Mouse (Mus musculus) midbrain, postnatal 0 days (tissue): Measurements from ENCODE around the gene Ipo9. TPM values are rescaled to one million over a fixed set of nuclear protein-coding genes. Genes with fewer than 3 reads are reported as not detected.
A peak's percentile ranks its signal among the peaks of the same experiment; 100 is the strongest.

Source experiments
- ATAC-seq: fragments of 200-750 bp; cut with Nextera tagmentation; 2 replicates; pipeline ENCODE4 v1.8.0; 2017; ENCODE audit warnings: moderate number of reproducible peaks, mild to moderate bottlenecking, moderate TSS enrichment, moderate library complexity; ENCODE audit not compliant: low FRiP score
- DNase-seq: peaks from one replicate; pipeline ENCODE4 v3.0.0-alpha.2; 2015; ENCODE audit warnings: low spot score
- H3K27ac ChIP-seq: fragments of 300-500 bp; sonication (generic); 2 replicates; pipeline ENCODE4 v1.5.1; 2014; ENCODE audit warnings: low read depth, mild to moderate bottlenecking, low read length, mixed read lengths
- H3K27me3 ChIP-seq: fragments of 300-500 bp; sonication (generic); 2 replicates; pipeline ENCODE4 v1.6.1; 2014; ENCODE audit warnings: low read length, control low read depth, mixed read lengths; ENCODE audit not compliant: insufficient read depth
- H3K36me3 ChIP-seq: fragments of 300-500 bp; sonication (generic); 2 replicates; pipeline ENCODE4 v1.6.1; 2014; ENCODE audit warnings: low read length, control low read depth, mixed read lengths; ENCODE audit not compliant: insufficient read depth
- H3K4me1 ChIP-seq: fragments of 300-500 bp; sonication (generic); 2 replicates; pipeline ENCODE4 v1.6.1; 2014; ENCODE audit warnings: mild to moderate bottlenecking, control low read depth, antibody characterized with exemption, low read length, mixed read lengths; ENCODE audit not compliant: insufficient read depth
- H3K4me2 ChIP-seq: fragments of 300-500 bp; sonication (generic); 2 replicates; pipeline ENCODE4 v1.6.1; 2014; ENCODE audit warnings: low read depth, mild to moderate bottlenecking, low read length, mixed read lengths; ENCODE audit not compliant: poor library complexity, severe bottlenecking
- H3K4me3 ChIP-seq: fragments of 300-500 bp; sonication (generic); 2 replicates; pipeline ENCODE4 v1.5.1; 2014; ENCODE audit warnings: low read depth, mild to moderate bottlenecking, low read length, moderate library complexity
- H3K9ac ChIP-seq: fragments of 300-500 bp; sonication (generic); replicated peaks from 2 replicates; pipeline ENCODE4 v1.6.1; 2014; ENCODE audit warnings: mild to moderate bottlenecking, low read length, moderate library complexity, mixed read lengths; ENCODE audit not compliant: poor library complexity, severe bottlenecking
- H3K9me3 ChIP-seq: fragments of 300-500 bp; sonication (generic); 2 replicates; pipeline ENCODE4 v1.6.1; 2016; ENCODE audit warnings: low read length, control low read depth
- CTCF ChIP-seq: IDR thresholded peaks from 2 replicates; pipeline ENCODE4 v1.5.1; 2016; ENCODE audit warnings: antibody characterized with exemption, mild to moderate bottlenecking
- WGBS: fragments of 180-500 bp; shearing (Covaris S2); extraction: QIAGEN DNeasy Blood & Tissue Kit; methylation state at CpG from one replicate; pipeline ENCODE4 v1.1.7; 2014; 5-methylcytosine and 5-hydroxymethylcytosine counted together
- polyA plus RNA-seq: library from polyadenylated mRNA; unstranded; fragments of >200 nt; fragmentation: Nextera tagmentation; extraction: Ambion mirVana; gene quantifications from 2 replicates; pipeline ENCODE4 v1.2.1, GENCODE M21; 2015
- total RNA-seq: library from RNA; depleted of rRNA; stranded (reverse); fragments of >200 nt; gene quantifications from 2 replicates; pipeline ENCODE4 v1.2.3, GENCODE M21; 2014

Gene Ipo9
- total and polyA plus RNA-seq, 2 experiments from 2014 or later, result 88.7 to 89.3 TPM

DNA sequence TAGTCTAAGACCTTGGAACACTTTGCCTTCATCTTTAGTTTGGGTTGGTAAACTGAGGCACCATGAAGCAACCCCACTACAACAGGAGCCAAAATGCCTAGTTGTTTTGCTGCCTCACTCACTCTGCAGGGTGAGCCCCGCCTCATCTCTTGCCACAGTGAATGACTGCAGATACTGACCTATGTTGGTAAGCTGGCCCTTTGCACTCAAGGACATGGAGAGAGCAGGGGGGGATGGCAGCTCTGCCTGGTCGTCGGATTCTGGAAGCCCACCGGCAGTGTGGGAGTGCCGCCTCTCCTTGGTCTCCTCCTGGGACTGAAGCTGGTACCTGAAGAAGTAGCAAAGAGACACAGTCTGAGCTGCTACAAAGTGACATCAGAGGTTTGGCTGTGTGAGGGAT lies 37.2 kb upstream of the Ipo9 start:
- H3K9ac ChIP-seq, result no peak overlapping the region
- no peaks in the 10 kb centered on the region for H3K9me3 ChIP-seq
- no peak overlapping the region for H3K27ac ChIP-seq
- ATAC-seq (no peak), DNase-seq (no peak)
- no peaks in the 10 kb centered on the region for H3K4me1 ChIP-seq
- TF ChIP-seq CTCF, result no peak
- H3K27me3 ChIP-seq, result no peaks in the 10 kb centered on the region
- WGBS, result 89% methylated on average over 5 of the region's 5 CpGs
- peaks cover 82% of the 10 kb centered on the region for H3K36me3 ChIP-seq
- H3K4me2 ChIP-seq, result no peak overlapping the region
- H3K4me3 ChIP-seq, result no peak overlapping the region

GRCm38 (mm10) chr1:135466935-135467334 lies 36.6 kb upstream of the Ipo9 start:
- Histone ChIP-seq H3K27ac (no peak overlapping the region), H3K4me1 (no peaks in the 10 kb centered on the region), H3K27me3 (no peaks in the 10 kb centered on the region), H3K9ac (no peak overlapping the region), H3K4me3 (no peak overlapping the region), H3K4me2 (no peak overlapping the region), H3K9me3 (no peaks in the 10 kb centered on the region), H3K36me3 (peaks cover 81% of the 10 kb centered on the region)
- DNase-seq (no peak), ATAC-seq (no peak)
- WGBS, result 79% methylated on average over 3 of the region's 3 CpGs
- TF ChIP-seq CTCF, result no peak

DNA sequence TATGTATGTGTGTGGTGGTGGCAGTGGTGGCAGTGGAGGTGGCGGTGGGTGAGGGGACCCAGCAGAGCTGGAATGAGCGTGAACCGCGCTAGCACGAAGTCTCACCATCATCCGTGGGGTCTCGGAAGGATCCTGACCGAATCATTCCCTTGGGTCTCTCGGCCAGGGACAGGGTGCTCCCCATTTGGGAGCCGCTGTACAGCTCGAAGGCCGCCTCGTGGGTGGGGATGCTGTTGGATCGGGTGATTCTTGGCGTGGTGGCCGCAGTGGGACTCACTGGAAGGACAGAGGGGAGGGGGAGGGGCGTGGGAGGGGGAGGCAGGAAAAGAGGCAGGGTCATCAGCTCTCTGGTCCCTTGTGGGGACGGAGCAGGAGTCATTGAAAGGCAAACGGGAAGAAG lies 35.4 kb upstream of the Ipo9 start:
- H3K9ac ChIP-seq, result no peak overlapping the region
- H3K9me3 ChIP-seq, result no peaks in the 10 kb centered on the region
- DNase-seq (no peak), ATAC-seq (no peak)
- no peak overlapping the region for H3K4me3 ChIP-seq
- no peaks in the 10 kb centered on the region for H3K27me3 ChIP-seq
- 90% methylated on average over 19 of the region's 19 CpGs for WGBS
- no peak overlapping the region for H3K27ac ChIP-seq
- H3K4me2 ChIP-seq, result no peak overlapping the region
- no peak for TF ChIP-seq CTCF
- peaks cover 76% of the 10 kb centered on the region for H3K36me3 ChIP-seq
- H3K4me1 ChIP-seq, result no peaks in the 10 kb centered on the region

DNA sequence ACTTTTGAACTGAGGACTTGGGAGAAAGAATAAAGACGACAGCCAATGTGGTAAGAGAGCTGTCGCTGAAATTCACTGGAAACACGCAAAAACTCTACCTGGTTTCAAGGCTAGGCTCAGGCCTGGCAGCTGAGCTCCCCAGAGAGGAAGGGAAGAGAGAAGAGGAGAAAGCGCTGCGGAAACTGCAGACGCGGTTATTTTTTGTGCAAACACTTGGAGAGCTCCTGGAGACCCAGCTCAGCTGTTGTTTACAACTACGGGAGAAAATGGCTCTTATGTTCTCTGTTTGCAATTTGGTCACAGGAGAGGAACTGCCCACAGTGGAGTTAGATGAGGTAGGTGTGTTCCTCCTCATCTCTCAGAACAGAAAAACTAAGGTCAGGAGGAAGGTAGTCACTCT lies 32.4 kb upstream of the Ipo9 start:
- TF ChIP-seq CTCF, result no peak
- H3K36me3 ChIP-seq, result peaks cover 85% of the 10 kb centered on the region
- no peak overlapping the region for H3K27ac ChIP-seq
- H3K9me3 ChIP-seq, result no peaks in the 10 kb centered on the region
- H3K27me3 ChIP-seq, result no peaks in the 10 kb centered on the region
- no peak overlapping the region for H3K4me2 ChIP-seq
- H3K4me3 ChIP-seq, result no peak overlapping the region
- no peak overlapping the region for H3K9ac ChIP-seq
- ATAC-seq (no peak), DNase-seq (no peak)
- WGBS, result 74% methylated on average over 8 of the region's 8 CpGs
- H3K4me1 ChIP-seq, result no peaks in the 10 kb centered on the region

DNA sequence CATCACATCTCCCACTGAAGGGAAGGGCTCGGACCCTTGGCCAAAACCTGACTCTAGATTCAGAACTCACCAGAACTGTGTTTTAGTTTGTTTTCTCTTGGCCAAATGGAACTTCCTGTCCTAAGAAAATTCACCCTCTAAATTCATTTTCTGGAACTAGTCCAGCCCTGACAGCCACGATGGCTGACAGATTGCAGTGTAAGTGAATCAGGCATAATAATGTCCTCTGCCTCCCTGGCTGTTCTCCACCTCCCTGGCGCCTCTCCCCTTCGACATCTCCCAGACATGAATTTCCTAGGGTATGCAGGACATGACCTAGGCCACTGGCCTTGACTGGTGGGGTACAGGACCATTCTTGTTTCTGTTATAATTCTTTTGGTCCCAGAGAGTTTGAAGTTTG lies 32.0 kb upstream of the Ipo9 start:
- no peak overlapping the region for H3K27ac ChIP-seq

GRCm38 (mm10) chr1:135461097-135461730 lies 30.9 kb upstream of the Ipo9 start:
- no peaks in the 10 kb centered on the region for H3K27me3 ChIP-seq
- no peak overlapping the region for H3K4me3 ChIP-seq
- peaks cover 84% of the 10 kb centered on the region for H3K36me3 ChIP-seq
- no peaks in the 10 kb centered on the region for H3K9me3 ChIP-seq
- H3K4me1 ChIP-seq, result no peaks in the 10 kb centered on the region
- 83% methylated on average over 3 of the region's 3 CpGs for WGBS
- H3K4me2 ChIP-seq, result no peak overlapping the region
- TF ChIP-seq CTCF, result peak; percentile 83
- H3K9ac ChIP-seq, result no peak overlapping the region
- peak; percentile 22; the same call in 1 of the 2 replicates for ATAC-seq
- DNase-seq, result peak; percentile 70
- H3K27ac ChIP-seq, result no peak overlapping the region

More for the DNA sequence above, 32.0 kb upstream of the Ipo9 start:
- TF ChIP-seq CTCF, result no peak
- no peak for ATAC-seq
- Histone ChIP-seq H3K4me3 (no peak overlapping the region), H3K9ac (no peak overlapping the region), H3K4me2 (no peak overlapping the region), H3K9me3 (no peaks in the 10 kb centered on the region), H3K36me3 (peaks cover 84% of the 10 kb centered on the region), H3K27me3 (no peaks in the 10 kb centered on the region), H3K4me1 (no peaks in the 10 kb centered on the region)
- DNase-seq, result peak; percentile 22
- WGBS, result 81% methylated on average over 4 of the region's 4 CpGs
